Mouse (Mus musculus): Measurements from ENCODE around the gene Misp.

Gene Misp

GRCm38 (mm10) chr10:79824413-79824812 is 3.6 kb downstream of the Misp start:
- DNase-seq, result peak; percentile 42

GRCm38 (mm10) chr10:79831583-79831982 is 10.8 kb downstream of the Misp start:
- no peak for DNase-seq

GRCm38 (mm10) chr10:79832026-79832785 is 11.4 kb downstream of the Misp start:
- DNase-seq, result no peak

GRCm38 (mm10) chr10:79832786-79833181 is 12.0 kb downstream of the Misp start:
- no peak for DNase-seq

GRCm38 (mm10) chr10:79834769-79835398 is 14.1 kb downstream of the Misp start:
- peak; percentile 88 for DNase-seq

GRCm38 (mm10) chr10:79836918-79837317 is 16.1 kb downstream of the Misp start:
- DNase-seq, result no peak

GRCm38 (mm10) chr10:79838151-79838550 is 17.4 kb downstream of the Misp start:
- no peak for DNase-seq

- no peak for DNase-seq
Measured at GRCm38 (mm10) chr10:79840091-79840490, 19.3 kb downstream of the Misp start.

GRCm38 (mm10) chr10:79840644-79841551 is 20.1 kb downstream of the Misp start:
- peak; percentile 74 for DNase-seq

GRCm38 (mm10) chr10:79842322-79842721 is 21.5 kb downstream of the Misp start:
- no peak for DNase-seq

GRCm38 (mm10) chr10:79843476-79843875 is 22.7 kb downstream of the Misp start:
- DNase-seq, result no peak

- DNase-seq, result no peak
Measured at GRCm38 (mm10) chr10:79846553-79846952, 25.8 kb downstream of the Misp start.

GRCm38 (mm10) chr10:79849941-79850628 is 29.3 kb downstream of the Misp start:
- DNase-seq, result no peak

- no peak for DNase-seq
Measured at GRCm38 (mm10) chr10:79851653-79852052, 30.9 kb downstream of the Misp start.

- DNase-seq, result peak; percentile 58
Measured at GRCm38 (mm10) chr10:79852107-79852789, 31.5 kb downstream of the Misp start.

GRCm38 (mm10) chr10:79852827-79853226 is 32.0 kb downstream of the Misp start:
- no peak for DNase-seq

- peak; percentile 98 for DNase-seq
Measured at GRCm38 (mm10) chr10:79853392-79853791, 32.6 kb downstream of the Misp start.

GRCm38 (mm10) chr10:79853860-79854795 is 33.3 kb downstream of the Misp start, which contains the start of gene Ptbp1:
TSS of gene Ptbp1 (plus strand) at chr10:79854427.
- peak; percentile 99 for DNase-seq

- peak; percentile 74 for DNase-seq
Measured at GRCm38 (mm10) chr10:79854801-79855541, 34.2 kb downstream of the Misp start.

GRCm38 (mm10) chr10:79855558-79856184 is 34.9 kb downstream of the Misp start:
- DNase-seq, result no peak

All from lung, postnatal 14 days (tissue).